Mouse (Mus musculus) midbrain, embryonic 14.5 days (tissue): ENCODE data around the gene Ccdc3. TPM values are rescaled to one million over a fixed set of nuclear protein-coding genes. Genes with fewer than 3 reads are reported as not detected.

Source experiments
- ATAC-seq: fragments of 200-750 bp; cut with Nextera tagmentation; 2 replicates; pipeline ENCODE4 v1.8.0; 2017; ENCODE audit warnings: moderate number of reproducible peaks, moderate library complexity; ENCODE audit not compliant: low FRiP score, low TSS enrichment
- DNase-seq: peaks from one replicate; pipeline ENCODE4 v3.0.0-alpha.2; 2015
- H3K27ac ChIP-seq: fragments of 300-500 bp; sonication (generic); replicated peaks from 2 replicates; pipeline ENCODE4 v1.5.1; 2014; ENCODE audit warnings: mild to moderate bottlenecking, low read depth, low read length, moderate library complexity
- H3K27me3 ChIP-seq: fragments of 300-500 bp; sonication (generic); 2 replicates; pipeline ENCODE4 v1.6.1; 2014; ENCODE audit warnings: low read length, control low read depth, mixed read lengths; ENCODE audit not compliant: control insufficient read depth, insufficient read depth
- H3K36me3 ChIP-seq: fragments of 300-500 bp; sonication (generic); 2 replicates; pipeline ENCODE4 v1.6.1; 2014; ENCODE audit warnings: low read length, control low read depth; ENCODE audit not compliant: control insufficient read depth, insufficient read depth
- H3K4me1 ChIP-seq: fragments of 300-500 bp; sonication (generic); 2 replicates; pipeline ENCODE4 v1.6.1; 2014; ENCODE audit warnings: mild to moderate bottlenecking, antibody characterized with exemption, low read length, control low read depth; ENCODE audit not compliant: control insufficient read depth, insufficient read depth
- H3K4me2 ChIP-seq: fragments of 300-500 bp; sonication (generic); 2 replicates; pipeline ENCODE4 v1.6.1; 2014; ENCODE audit warnings: mild to moderate bottlenecking, low read length, moderate library complexity
- H3K4me3 ChIP-seq: fragments of 300-500 bp; sonication (generic); replicated peaks from 2 replicates; pipeline ENCODE4 v1.5.1; 2014; ENCODE audit warnings: low read depth, low read length
- H3K9ac ChIP-seq: fragments of 300-500 bp; sonication (generic); replicated peaks from 2 replicates; pipeline ENCODE4 v1.6.1; 2014; ENCODE audit warnings: mild to moderate bottlenecking, low read length, moderate library complexity
- H3K9me3 ChIP-seq: fragments of 300-500 bp; sonication (generic); 2 replicates; pipeline ENCODE4 v1.6.1; 2016; ENCODE audit warnings: low read length, control low read depth, mixed read lengths; ENCODE audit not compliant: control insufficient read depth
- WGBS: fragments of 180-500 bp; shearing (Covaris S2); extraction: QIAGEN DNeasy Blood & Tissue Kit; methylation state at CpG from one replicate; pipeline ENCODE4 v1.1.7; 2014; 5-methylcytosine and 5-hydroxymethylcytosine counted together
- polyA plus RNA-seq: library from polyadenylated mRNA; unstranded; fragments of >200 nt; fragmentation: Nextera tagmentation; extraction: Ambion mirVana; gene quantifications from 2 replicates; pipeline ENCODE4 v1.2.1, GENCODE M21; 2014

The Ccdc3 gene
- polyA plus RNA-seq, 1 experiment from 2014 or later = 7.8 TPM

DNA sequence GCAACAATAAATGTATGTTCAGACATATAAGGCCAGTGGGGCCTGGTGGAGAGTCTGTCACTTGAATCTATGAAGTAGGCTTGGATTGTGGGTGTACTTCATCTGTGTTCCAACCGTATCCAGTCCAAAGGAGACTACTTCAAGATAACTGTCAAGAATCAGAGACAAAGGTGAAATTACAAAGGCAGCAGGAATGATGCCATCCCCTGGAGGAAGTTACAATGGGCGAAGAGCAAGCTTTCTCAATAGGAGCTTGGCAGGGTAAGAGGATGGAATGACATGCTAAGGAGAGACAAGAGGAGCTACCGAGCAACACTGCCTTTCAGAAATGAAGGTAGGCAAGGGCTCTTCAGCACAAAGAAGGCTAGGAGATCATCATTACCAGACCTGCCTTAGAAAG lies 69.1 kb downstream of the Ccdc3 start:
- no peak for DNase-seq
- H3K4me3 ChIP-seq = no peak overlapping the region
- no peak overlapping the region for H3K9ac ChIP-seq
- WGBS = 78% methylated on average over 3 of the region's 3 CpGs
- no peaks in the 10 kb centered on the region for H3K4me1 ChIP-seq
- no peak for ATAC-seq
- no peaks in the 10 kb centered on the region for H3K27me3 ChIP-seq
- no peak overlapping the region for H3K4me2 ChIP-seq
- H3K9me3 ChIP-seq = no peaks in the 10 kb centered on the region
- no peak overlapping the region for H3K27ac ChIP-seq
- no peaks in the 10 kb centered on the region for H3K36me3 ChIP-seq

DNA sequence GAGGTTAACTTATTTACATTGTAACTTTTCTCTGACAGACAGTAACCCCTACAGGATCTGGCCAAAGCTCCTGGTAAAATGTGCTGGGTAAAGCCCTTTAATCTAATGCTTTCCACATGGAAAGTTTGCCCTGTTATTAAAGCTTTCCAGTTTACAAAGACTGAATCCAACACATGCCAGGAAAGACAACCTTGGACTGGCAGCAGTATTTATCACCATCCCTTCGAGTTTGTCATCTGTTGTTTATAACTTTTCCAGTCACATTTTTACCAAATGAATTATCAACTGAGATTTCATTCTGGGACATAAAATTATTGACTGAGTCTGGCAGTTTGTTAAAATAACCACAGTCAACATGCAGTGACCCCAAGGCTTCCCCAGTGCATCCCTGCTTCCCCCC lies 77.0 kb downstream of the Ccdc3 start:
- 83% methylated on average over 1 of the region's 1 CpGs for WGBS
- Histone ChIP-seq H3K9me3 (no peaks in the 10 kb centered on the region), H3K4me1 (no peaks in the 10 kb centered on the region), H3K4me2 (no peak overlapping the region), H3K27me3 (no peaks in the 10 kb centered on the region), H3K4me3 (no peak overlapping the region), H3K36me3 (no peaks in the 10 kb centered on the region), H3K27ac (no peak overlapping the region), H3K9ac (no peak overlapping the region)
- DNase-seq (no peak), ATAC-seq (no peak)

GRCm38 (mm10) chr2:5215252-5215815 lies 77.8 kb downstream of the Ccdc3 start:
- H3K9ac ChIP-seq = no peak overlapping the region
- ATAC-seq = no peak
- no peaks in the 10 kb centered on the region for H3K27me3 ChIP-seq
- no peaks in the 10 kb centered on the region for H3K9me3 ChIP-seq
- H3K4me2 ChIP-seq = no peak overlapping the region
- 83% methylated on average over 9 of the region's 9 CpGs for WGBS
- H3K27ac ChIP-seq = no peak overlapping the region
- no peaks in the 10 kb centered on the region for H3K4me1 ChIP-seq
- H3K4me3 ChIP-seq = no peak overlapping the region
- H3K36me3 ChIP-seq = no peaks in the 10 kb centered on the region
- DNase-seq = no peak

DNA sequence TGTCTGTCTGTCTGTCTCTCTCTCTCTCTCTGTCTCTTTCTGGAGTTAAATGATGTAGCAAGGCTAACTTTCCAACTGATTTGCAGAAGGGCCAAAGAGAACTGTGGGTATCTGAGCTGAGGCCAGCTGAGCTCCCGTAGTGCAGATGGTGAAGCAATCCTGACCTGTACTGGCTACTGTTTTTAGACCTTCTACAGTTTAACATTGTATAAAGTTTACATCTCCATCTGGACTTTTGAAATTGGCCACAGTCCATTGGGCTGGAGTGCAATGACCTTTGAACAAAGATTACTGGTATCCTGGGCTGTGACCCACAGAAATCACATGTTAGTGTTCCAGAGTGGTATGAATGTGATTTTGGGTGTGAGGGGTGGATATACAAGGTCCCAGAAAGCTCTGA lies 81.6 kb downstream of the Ccdc3 start:
- ATAC-seq = no peak
- Histone ChIP-seq H3K9ac (no peak overlapping the region), H3K27me3 (no peaks in the 10 kb centered on the region), H3K4me3 (no peak overlapping the region), H3K36me3 (no peaks in the 10 kb centered on the region), H3K4me1 (no peaks in the 10 kb centered on the region), H3K27ac (no peak overlapping the region), H3K9me3 (no peaks in the 10 kb centered on the region), H3K4me2 (no peak overlapping the region)
- DNase-seq = no peak
- 94% methylated on average over 1 of the region's 1 CpGs for WGBS

DNA sequence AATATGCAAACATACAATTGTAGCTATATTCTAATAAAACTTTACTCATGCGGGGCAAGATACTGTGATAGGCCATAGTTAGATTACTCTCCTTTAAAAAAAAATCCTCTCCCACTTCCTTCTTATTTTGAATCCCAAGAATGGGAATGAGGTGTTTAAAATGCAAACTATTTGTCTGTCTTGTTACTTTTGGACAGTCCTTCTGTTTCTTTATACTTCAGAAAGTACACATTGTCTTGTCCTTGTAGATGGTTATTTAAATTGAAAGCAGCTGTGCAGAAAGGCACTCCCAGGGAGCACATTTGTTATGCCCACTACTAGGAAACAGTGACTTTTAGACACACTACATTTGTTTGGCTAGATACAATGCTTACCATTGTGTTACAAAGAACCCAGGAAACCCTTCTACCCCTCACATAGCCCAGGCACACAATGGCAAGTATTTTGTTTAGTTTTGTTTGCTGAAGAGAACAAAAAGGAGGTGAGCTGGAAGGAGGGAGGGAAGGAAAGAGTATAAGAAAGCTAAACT lies 82.3 kb downstream of the Ccdc3 start:
- ATAC-seq = no peak

GRCm38 (mm10) chr2:5222571-5222970 lies 85.0 kb downstream of the Ccdc3 start:
- no peaks in the 10 kb centered on the region for H3K27me3 ChIP-seq
- H3K36me3 ChIP-seq = no peaks in the 10 kb centered on the region
- DNase-seq (no peak), ATAC-seq (no peak)
- 81% methylated on average over 2 of the region's 2 CpGs for WGBS
- H3K4me2 ChIP-seq = no peak overlapping the region
- no peak overlapping the region for H3K9ac ChIP-seq
- H3K9me3 ChIP-seq = no peaks in the 10 kb centered on the region
- H3K27ac ChIP-seq = no peak overlapping the region
- no peak overlapping the region for H3K4me3 ChIP-seq
- H3K4me1 ChIP-seq = no peaks in the 10 kb centered on the region

More for the DNA sequence above, 82.3 kb downstream of the Ccdc3 start:
- no peak overlapping the region for H3K4me3 ChIP-seq
- no peak overlapping the region for H3K4me2 ChIP-seq
- H3K36me3 ChIP-seq = no peaks in the 10 kb centered on the region
- no peak for DNase-seq
- H3K27me3 ChIP-seq = no peaks in the 10 kb centered on the region
- H3K4me1 ChIP-seq = no peaks in the 10 kb centered on the region
- 78% methylated on average over 1 of the region's 1 CpGs for WGBS
- H3K9me3 ChIP-seq = no peaks in the 10 kb centered on the region
- no peak overlapping the region for H3K27ac ChIP-seq
- H3K9ac ChIP-seq = no peak overlapping the region

DNA sequence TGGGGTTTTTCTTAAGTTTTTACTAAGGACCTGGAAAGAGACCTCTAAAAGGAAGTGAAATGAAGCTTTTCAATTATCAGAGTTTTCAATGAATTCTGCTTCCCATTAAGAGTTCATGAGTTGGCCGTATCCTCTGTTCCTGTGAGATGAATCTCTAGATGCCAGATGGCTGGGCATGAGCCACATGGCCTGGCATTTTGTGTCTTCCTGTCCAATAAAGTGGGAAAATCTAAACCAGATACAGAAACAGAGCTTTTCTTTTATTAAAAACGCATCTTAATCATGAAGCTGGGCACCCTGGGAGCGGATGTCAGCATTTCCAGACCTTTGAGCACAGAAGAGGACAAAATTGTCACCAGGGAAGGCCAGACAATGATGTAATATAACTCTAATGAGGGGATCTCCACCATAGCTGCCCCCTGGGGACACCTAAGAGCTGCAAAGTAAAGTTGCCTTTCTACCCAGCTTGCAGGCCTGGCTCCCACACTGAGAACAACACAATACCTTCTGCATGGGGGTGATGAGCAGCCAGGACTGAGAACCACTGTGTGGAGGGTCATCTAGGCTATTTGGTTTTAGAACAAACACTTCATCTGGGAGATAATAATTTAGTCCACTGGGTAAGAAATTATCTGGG lies 99.4 kb downstream of the Ccdc3 start:
- no peak for DNase-seq
- Histone ChIP-seq H3K4me3 (no peak overlapping the region), H3K27ac (no peak overlapping the region), H3K9me3 (no peaks in the 10 kb centered on the region), H3K27me3 (no peaks in the 10 kb centered on the region), H3K4me1 (no peaks in the 10 kb centered on the region), H3K4me2 (no peak overlapping the region), H3K36me3 (no peaks in the 10 kb centered on the region), H3K9ac (no peak overlapping the region)
- WGBS = 81% methylated on average over 3 of the region's 3 CpGs
- no peak for ATAC-seq

GRCm38 (mm10) chr2:5237870-5238269 lies 100.3 kb downstream of the Ccdc3 start:
- H3K9ac ChIP-seq = no peak overlapping the region
- DNase-seq = no peak
- H3K36me3 ChIP-seq = no peaks in the 10 kb centered on the region
- no peak overlapping the region for H3K27ac ChIP-seq
- 91% methylated on average over 5 of the region's 5 CpGs for WGBS
- no peaks in the 10 kb centered on the region for H3K9me3 ChIP-seq
- ATAC-seq = no peak
- no peaks in the 10 kb centered on the region for H3K4me1 ChIP-seq
- no peak overlapping the region for H3K4me3 ChIP-seq
- no peak overlapping the region for H3K4me2 ChIP-seq
- H3K27me3 ChIP-seq = no peaks in the 10 kb centered on the region

GRCm38 (mm10) chr2:5239492-5239891 lies 101.9 kb downstream of the Ccdc3 start:
- Histone ChIP-seq H3K4me1 (no peaks in the 10 kb centered on the region), H3K36me3 (no peaks in the 10 kb centered on the region), H3K9ac (no peak overlapping the region), H3K27ac (no peak overlapping the region), H3K27me3 (no peaks in the 10 kb centered on the region), H3K4me2 (no peak overlapping the region), H3K4me3 (no peak overlapping the region), H3K9me3 (no peaks in the 10 kb centered on the region)
- WGBS = 84% methylated on average over 4 of the region's 4 CpGs
- DNase-seq = no peak
- no peak for ATAC-seq
